Mouse (Mus musculus): ENCODE results near the gene Ctnnd2.

GRCm38 (mm10) chr15:31022497-31022896, 850.1 kb downstream of the Ctnnd2 start:
- TF ChIP-seq CTCF (IDR thresholded peaks at IDR 0.05; ENCODE audit: control insufficient read depth, insufficient read depth, low read length) = no peak
- no peak for TF ChIP-seq POLR2A (IDR thresholded peaks at IDR 0.05; ENCODE audit: borderline replicate concordance, control insufficient read depth, low read depth, low read length)
